Mouse (Mus musculus): ENCODE results near the gene Pbx1. TPM values are rescaled to one million over a fixed set of nuclear protein-coding genes. Genes with fewer than 3 reads are reported as not detected.

Pbx1 gene
- polyA plus RNA-seq, 1 experiment from 2014 or later: 22.1 TPM

DNA sequence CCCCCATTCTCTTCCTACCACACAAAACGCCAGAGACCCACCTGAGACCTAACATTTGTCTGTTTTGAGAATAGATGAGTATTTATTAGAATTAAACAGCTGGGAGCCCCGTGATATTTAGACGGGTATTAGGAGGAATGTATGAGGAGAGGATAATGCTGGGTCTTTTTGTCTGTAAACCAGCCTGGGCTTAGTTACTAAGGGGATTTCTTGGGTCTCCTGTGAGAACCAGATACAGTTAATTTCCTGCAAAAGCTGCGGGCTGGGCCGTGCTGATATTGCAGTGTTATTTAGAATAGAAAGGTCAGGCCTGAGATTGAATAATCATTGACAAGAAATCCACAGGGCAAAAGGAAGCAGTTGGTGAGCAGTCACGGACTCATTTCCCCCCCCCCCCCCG, 296.5 kb downstream of the Pbx1 start:
- ATAC-seq (replicated peaks; ENCODE audit: insufficient number of reproducible peaks, insufficient read depth, low FRiP score, low read depth): no peak
- H3K27me3 ChIP-seq: no peaks in the 10 kb centered on the region
- peaks cover 8% of the 10 kb centered on the region for H3K4me1 ChIP-seq (replicated peaks)
- H3K27ac ChIP-seq: no peak overlapping the region
- no peak overlapping the region for H3K4me2 ChIP-seq
- H3K36me3 ChIP-seq: no peaks in the 10 kb centered on the region
- no peak overlapping the region for H3K9ac ChIP-seq
- H3K9me3 ChIP-seq (replicated peaks): no peaks in the 10 kb centered on the region
- no peak overlapping the region for H3K4me3 ChIP-seq
- 64% methylated on average over 7 of the region's 7 CpGs for WGBS

DNA sequence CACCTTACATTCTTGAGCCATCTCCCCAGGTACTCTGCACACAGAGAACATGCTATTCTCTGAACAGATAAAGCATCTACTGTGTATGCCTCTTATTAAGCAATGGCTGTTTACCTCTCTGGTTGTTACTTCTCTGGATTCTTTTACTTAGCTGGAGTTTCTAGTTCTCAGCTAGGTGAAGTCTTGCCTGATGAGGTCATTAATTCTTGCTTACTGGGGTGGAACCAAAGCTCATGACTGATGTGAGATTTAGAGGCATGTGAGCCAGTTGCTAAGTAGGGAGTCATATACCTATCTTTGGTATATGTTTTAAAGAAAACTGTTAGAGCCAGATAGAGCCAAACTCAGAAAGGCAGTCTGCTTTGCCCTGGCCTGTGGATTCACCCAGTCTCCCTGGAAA, 298.4 kb downstream of the Pbx1 start:
- ATAC-seq (replicated peaks; ENCODE audit: insufficient number of reproducible peaks, insufficient read depth, low FRiP score, low read depth): no peak
- Histone ChIP-seq H3K27ac (no peak overlapping the region), H3K4me2 (no peak overlapping the region), H3K27me3 (no peaks in the 10 kb centered on the region), H3K9ac (no peak overlapping the region), H3K9me3 (replicated peaks) (no peaks in the 10 kb centered on the region), H3K4me3 (no peak overlapping the region), H3K4me1 (replicated peaks) (peaks cover 8% of the 10 kb centered on the region), H3K36me3 (no peaks in the 10 kb centered on the region)

DNA sequence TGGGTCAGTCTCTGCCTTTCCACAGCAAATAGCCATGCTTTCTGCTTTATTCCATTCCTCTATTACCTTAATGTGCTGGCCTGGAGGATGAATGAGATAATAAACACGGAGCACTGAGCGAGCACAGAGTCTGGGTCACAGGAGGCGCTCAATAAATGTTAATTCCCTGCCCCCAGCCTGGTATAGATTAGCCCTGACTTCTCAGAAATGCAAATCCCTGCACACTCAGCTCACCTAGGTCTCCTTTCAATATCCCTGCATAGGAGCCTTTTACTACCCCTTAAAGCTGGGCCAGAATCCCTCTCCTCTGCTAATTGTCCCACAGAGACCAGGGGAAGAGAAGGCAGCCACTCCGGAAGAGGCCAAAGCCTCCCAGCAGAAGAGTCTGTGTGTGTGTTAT, 304.1 kb downstream of the Pbx1 start:
- H3K27me3 ChIP-seq: no peaks in the 10 kb centered on the region
- H3K4me2 ChIP-seq: no peak overlapping the region
- no peak overlapping the region for H3K27ac ChIP-seq
- H3K4me1 ChIP-seq (replicated peaks): no peaks in the 10 kb centered on the region
- no peaks in the 10 kb centered on the region for H3K9me3 ChIP-seq (replicated peaks)
- no peaks in the 10 kb centered on the region for H3K36me3 ChIP-seq
- H3K9ac ChIP-seq: no peak overlapping the region
- no peak for ATAC-seq (replicated peaks; ENCODE audit: insufficient number of reproducible peaks, insufficient read depth, low FRiP score, low read depth)
- H3K4me3 ChIP-seq: no peak overlapping the region
- WGBS: 76% methylated on average over 4 of the region's 4 CpGs

- 63% methylated on average over 5 of the region's 5 CpGs for WGBS
- H3K9ac ChIP-seq: no peak overlapping the region
- ATAC-seq (replicated peaks; ENCODE audit: insufficient number of reproducible peaks, insufficient read depth, low FRiP score, low read depth): no peak
- no peak overlapping the region for H3K27ac ChIP-seq
- H3K4me3 ChIP-seq: no peak overlapping the region
- no peaks in the 10 kb centered on the region for H3K9me3 ChIP-seq (replicated peaks)
- no peak overlapping the region for H3K4me2 ChIP-seq
- H3K4me1 ChIP-seq (replicated peaks): no peaks in the 10 kb centered on the region
- no peaks in the 10 kb centered on the region for H3K36me3 ChIP-seq
- H3K27me3 ChIP-seq: no peaks in the 10 kb centered on the region
Measured at GRCm38 (mm10) chr1:168124643-168125490, 307.2 kb downstream of the Pbx1 start.

DNA sequence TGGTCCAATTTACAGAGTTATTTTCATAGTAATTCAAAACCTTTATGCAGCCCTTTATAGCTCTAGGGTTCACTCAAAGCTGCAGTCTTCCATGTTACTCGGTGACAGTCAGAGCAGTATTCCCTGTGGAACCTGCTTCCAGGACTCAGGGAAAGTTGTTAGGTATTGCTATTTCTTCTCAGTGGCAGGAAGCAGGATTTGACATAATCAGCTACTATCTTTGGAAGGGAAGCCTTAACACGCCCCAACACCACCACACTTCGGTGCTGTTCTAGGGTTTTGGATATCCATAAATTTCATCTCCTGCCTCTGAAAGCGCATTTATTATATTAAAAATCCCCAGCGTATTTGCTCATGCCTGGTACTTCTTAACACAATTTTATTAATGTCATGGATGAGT, 314.0 kb downstream of the Pbx1 start:
- Histone ChIP-seq H3K27ac (no peak overlapping the region), H3K4me2 (no peak overlapping the region), H3K9me3 (replicated peaks) (no peaks in the 10 kb centered on the region), H3K36me3 (no peaks in the 10 kb centered on the region), H3K27me3 (no peaks in the 10 kb centered on the region), H3K4me1 (replicated peaks) (no peaks in the 10 kb centered on the region), H3K4me3 (no peak overlapping the region), H3K9ac (no peak overlapping the region)
- WGBS: 74% methylated on average over 5 of the region's 5 CpGs
- ATAC-seq (replicated peaks; ENCODE audit: insufficient number of reproducible peaks, insufficient read depth, low FRiP score, low read depth): no peak

DNA sequence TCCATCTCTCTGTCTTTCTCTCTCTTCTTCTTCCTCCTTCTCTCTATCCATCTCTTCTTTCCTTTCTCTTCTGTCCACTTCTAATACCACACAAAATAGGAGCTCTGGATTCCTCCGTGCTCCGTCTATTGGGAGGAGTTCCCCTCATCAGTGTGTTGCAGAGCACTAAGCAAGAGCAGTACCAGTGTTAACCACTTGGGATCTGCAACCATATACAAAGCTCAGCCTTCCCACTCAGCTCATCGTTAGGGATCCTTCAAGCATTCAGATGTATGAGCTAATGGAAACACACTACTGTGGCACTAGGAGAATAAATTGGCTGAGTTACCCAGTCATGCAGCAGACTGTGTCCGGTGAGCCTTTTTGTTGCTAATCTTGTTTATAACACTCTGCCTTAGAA, 314.7 kb downstream of the Pbx1 start:
- no peaks in the 10 kb centered on the region for H3K4me1 ChIP-seq (replicated peaks)
- H3K27ac ChIP-seq: no peak overlapping the region
- WGBS: 78% methylated on average over 4 of the region's 4 CpGs
- no peak for ATAC-seq (replicated peaks; ENCODE audit: insufficient number of reproducible peaks, insufficient read depth, low FRiP score, low read depth)
- H3K9ac ChIP-seq: no peak overlapping the region
- no peaks in the 10 kb centered on the region for H3K27me3 ChIP-seq
- H3K9me3 ChIP-seq (replicated peaks): no peaks in the 10 kb centered on the region
- H3K4me3 ChIP-seq: no peak overlapping the region
- no peak overlapping the region for H3K4me2 ChIP-seq
- H3K36me3 ChIP-seq: no peaks in the 10 kb centered on the region

- 71% methylated on average over 8 of the region's 8 CpGs for WGBS
- no peaks in the 10 kb centered on the region for H3K9me3 ChIP-seq (replicated peaks)
- H3K4me2 ChIP-seq: no peak overlapping the region
- H3K27me3 ChIP-seq: no peaks in the 10 kb centered on the region
- H3K27ac ChIP-seq: no peak overlapping the region
- ATAC-seq (replicated peaks; ENCODE audit: insufficient number of reproducible peaks, insufficient read depth, low FRiP score, low read depth): no peak
- no peak overlapping the region for H3K4me3 ChIP-seq
- H3K4me1 ChIP-seq (replicated peaks): peaks cover 4% of the 10 kb centered on the region; the same call in 1 of the 2 replicates
- H3K9ac ChIP-seq: no peak overlapping the region
- no peaks in the 10 kb centered on the region for H3K36me3 ChIP-seq
Measured at GRCm38 (mm10) chr1:168109797-168110196, 322.3 kb downstream of the Pbx1 start.

DNA sequence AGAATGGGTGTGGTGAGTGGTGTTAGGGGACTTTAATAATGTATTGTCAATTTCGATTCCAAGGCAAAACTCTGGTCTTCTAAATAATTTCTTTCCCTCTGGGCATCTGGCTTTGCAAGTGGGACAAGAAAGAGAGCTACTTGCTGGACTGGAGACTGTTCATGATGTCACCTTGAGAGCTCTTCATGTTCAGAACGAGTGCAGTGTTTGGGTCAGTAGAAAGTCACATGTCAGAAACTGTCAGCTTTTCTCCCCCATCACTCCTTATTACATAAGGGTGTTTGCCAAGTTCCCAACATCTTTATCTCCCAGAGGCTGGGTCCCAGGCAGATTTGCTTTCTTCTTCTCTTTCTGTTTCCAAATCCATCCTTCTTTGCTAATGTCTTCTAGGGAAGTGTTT, 328.2 kb downstream of the Pbx1 start:
- no peak for ATAC-seq (replicated peaks; ENCODE audit: insufficient number of reproducible peaks, insufficient read depth, low FRiP score, low read depth)
- H3K36me3 ChIP-seq: no peaks in the 10 kb centered on the region
- no peaks in the 10 kb centered on the region for H3K4me1 ChIP-seq (replicated peaks)
- H3K9me3 ChIP-seq (replicated peaks): no peaks in the 10 kb centered on the region
- no peak overlapping the region for H3K4me2 ChIP-seq
- no peak overlapping the region for H3K4me3 ChIP-seq
- H3K27ac ChIP-seq: no peak overlapping the region
- 44% methylated on average over 2 of the region's 2 CpGs for WGBS
- H3K27me3 ChIP-seq: no peaks in the 10 kb centered on the region
- no peak overlapping the region for H3K9ac ChIP-seq

- Histone ChIP-seq H3K27me3 (no peaks in the 10 kb centered on the region), H3K36me3 (no peaks in the 10 kb centered on the region), H3K4me1 (replicated peaks) (no peaks in the 10 kb centered on the region), H3K4me3 (no peak overlapping the region), H3K4me2 (no peak overlapping the region), H3K9ac (no peak overlapping the region), H3K9me3 (replicated peaks) (no peaks in the 10 kb centered on the region), H3K27ac (no peak overlapping the region)
- ATAC-seq (replicated peaks; ENCODE audit: insufficient number of reproducible peaks, insufficient read depth, low FRiP score, low read depth): no peak
- WGBS: 73% methylated on average over 3 of the region's 3 CpGs
Measured at GRCm38 (mm10) chr1:168101514-168101913, 330.6 kb downstream of the Pbx1 start.

GRCm38 (mm10) chr1:168098806-168099205, 333.3 kb downstream of the Pbx1 start:
- 76% methylated on average over 2 of the region's 2 CpGs for WGBS
- no peaks in the 10 kb centered on the region for H3K9me3 ChIP-seq (replicated peaks)
- no peak overlapping the region for H3K27ac ChIP-seq
- no peak overlapping the region for H3K9ac ChIP-seq
- H3K4me2 ChIP-seq: no peak overlapping the region
- no peak overlapping the region for H3K4me3 ChIP-seq
- H3K27me3 ChIP-seq: no peaks in the 10 kb centered on the region
- no peaks in the 10 kb centered on the region for H3K36me3 ChIP-seq
- no peak for ATAC-seq (replicated peaks; ENCODE audit: insufficient number of reproducible peaks, insufficient read depth, low FRiP score, low read depth)
- H3K4me1 ChIP-seq (replicated peaks): no peaks in the 10 kb centered on the region

DNA sequence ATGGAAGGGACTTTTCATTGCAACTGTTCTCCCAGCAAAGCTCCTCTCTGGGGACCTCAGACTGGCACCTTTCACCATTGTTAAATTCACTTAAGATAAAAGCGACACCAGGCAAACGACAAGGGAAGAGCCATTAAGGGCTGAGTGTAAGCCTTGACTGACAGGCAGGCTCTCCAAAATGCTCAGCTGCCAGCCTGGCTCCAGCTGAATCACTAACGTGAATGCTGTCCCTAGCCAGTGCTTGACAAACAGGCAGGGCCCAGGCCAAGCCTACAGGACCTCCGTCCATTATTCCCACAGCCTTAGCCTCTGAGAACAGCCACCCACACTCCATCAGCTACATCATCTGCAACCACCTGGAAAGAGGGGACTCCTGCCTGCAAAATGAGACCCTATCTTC, 337.4 kb downstream of the Pbx1 start:
- H3K4me2 ChIP-seq: no peak overlapping the region
- H3K36me3 ChIP-seq: no peaks in the 10 kb centered on the region
- ATAC-seq (replicated peaks; ENCODE audit: insufficient number of reproducible peaks, insufficient read depth, low FRiP score, low read depth): no peak
- no peaks in the 10 kb centered on the region for H3K9me3 ChIP-seq (replicated peaks)
- H3K27ac ChIP-seq: no peak overlapping the region
- no peaks in the 10 kb centered on the region for H3K4me1 ChIP-seq (replicated peaks)
- 18% methylated on average over 4 of the region's 4 CpGs for WGBS
- no peak overlapping the region for H3K9ac ChIP-seq
- no peaks in the 10 kb centered on the region for H3K27me3 ChIP-seq
- no peak overlapping the region for H3K4me3 ChIP-seq

- no peaks in the 10 kb centered on the region for H3K4me1 ChIP-seq (replicated peaks)
- no peak overlapping the region for H3K9ac ChIP-seq
- H3K27me3 ChIP-seq: no peaks in the 10 kb centered on the region
- no peak overlapping the region for H3K27ac ChIP-seq
- no peak overlapping the region for H3K4me2 ChIP-seq
- WGBS: 59% methylated on average over 2 of the region's 2 CpGs
- H3K4me3 ChIP-seq: no peak overlapping the region
- ATAC-seq (replicated peaks; ENCODE audit: insufficient number of reproducible peaks, insufficient read depth, low FRiP score, low read depth): no peak
- no peaks in the 10 kb centered on the region for H3K36me3 ChIP-seq
- no peaks in the 10 kb centered on the region for H3K9me3 ChIP-seq (replicated peaks)
Measured at GRCm38 (mm10) chr1:168093044-168093443, 339.0 kb downstream of the Pbx1 start.

Measured in heart, embryonic 15.5 days (tissue).